Mouse (Mus musculus) C2C12 (cell line): Measurements from ENCODE around the gene Stk32c.

Experiments used
- CEBPB ChIP-seq: IDR thresholded peaks from one replicate; pipeline ENCODE4 v1.6.1; 2011; ENCODE audit warnings: low read depth, mild to moderate bottlenecking, control low read depth, moderate library complexity
- CTCF ChIP-seq: IDR thresholded peaks from one replicate; pipeline ENCODE4 v1.5.1; 2011; ENCODE audit not compliant: control insufficient read depth, insufficient read depth, insufficient read length
- USF1 ChIP-seq: IDR thresholded peaks from one replicate; pipeline ENCODE4 v1.6.1; 2011; ENCODE audit warnings: low read depth, mild to moderate bottlenecking, control low read depth, moderate library complexity

GRCm38 (mm10) chr7:139089892-139090874 is 122.9 kb downstream of the Stk32c start:
- TF ChIP-seq USF1 (no peak), CTCF (no peak), CEBPB (no peak)
